Mouse (Mus musculus): ENCODE measurements around the gene Ccnl1. TPM values are rescaled to one million over a fixed set of nuclear protein-coding genes. Genes with fewer than 3 reads are reported as not detected.

The Ccnl1 gene
- total and polyA plus RNA-seq, 2 experiments from 2014 or later, result 53.1 to 57.0 TPM

DNA sequence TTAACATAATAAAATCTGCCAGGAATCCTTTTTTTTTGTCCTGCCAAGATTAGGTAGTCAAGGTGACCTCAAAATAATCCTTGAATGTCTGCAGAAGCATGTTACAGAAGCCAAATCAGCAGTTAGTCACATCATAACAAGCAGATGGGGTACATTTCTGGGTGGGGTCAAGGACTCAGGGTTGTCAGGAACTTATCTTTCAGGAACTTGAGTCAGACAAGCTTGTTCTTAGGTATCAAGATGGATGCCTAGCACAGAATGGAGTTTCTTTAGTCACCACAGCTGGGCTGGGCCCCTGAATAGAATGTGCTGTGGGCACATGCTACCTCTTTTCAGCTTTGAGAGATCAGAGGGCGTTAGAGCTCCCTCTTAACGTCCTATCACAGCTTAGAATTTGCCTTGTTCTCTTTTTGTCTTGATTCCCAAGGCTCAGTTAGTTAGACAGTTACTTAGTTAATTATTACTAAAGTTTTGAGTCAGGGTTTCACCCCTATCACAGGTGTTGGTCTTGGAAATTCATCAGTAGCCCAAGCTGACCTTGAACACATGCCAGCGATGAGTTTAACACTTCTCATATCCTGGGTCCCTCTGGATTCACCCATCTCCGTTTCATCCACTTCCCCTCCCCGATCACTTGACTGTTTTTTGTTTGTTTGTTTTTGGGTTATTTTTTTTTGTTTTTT is 32.9 kb downstream of the Ccnl1 start:
- H3K4me1 ChIP-seq (ENCODE audit: insufficient read depth), result no peaks in the 10 kb centered on the region
- H3K27ac ChIP-seq (ENCODE audit: low read depth, low read length), result no peak overlapping the region
- DNase-seq, result no peak
- H3K27me3 ChIP-seq (ENCODE audit: insufficient read depth, low read length), result no peaks in the 10 kb centered on the region
- H3K9ac ChIP-seq, result no peak overlapping the region
- no peak for TF ChIP-seq CTCF (IDR thresholded peaks at IDR 0.05; ENCODE audit: low read depth)
- no peak for ATAC-seq
- no peak overlapping the region for H3K4me3 ChIP-seq (ENCODE audit: low read depth, low read length)
- no peak overlapping the region for H3K4me2 ChIP-seq (ENCODE audit: low read depth)
- WGBS, result 78% methylated on average over 5 of the region's 5 CpGs
- H3K36me3 ChIP-seq (ENCODE audit: insufficient read depth), result no peaks in the 10 kb centered on the region
- H3K9me3 ChIP-seq (ENCODE audit: low read length), result no peaks in the 10 kb centered on the region

DNA sequence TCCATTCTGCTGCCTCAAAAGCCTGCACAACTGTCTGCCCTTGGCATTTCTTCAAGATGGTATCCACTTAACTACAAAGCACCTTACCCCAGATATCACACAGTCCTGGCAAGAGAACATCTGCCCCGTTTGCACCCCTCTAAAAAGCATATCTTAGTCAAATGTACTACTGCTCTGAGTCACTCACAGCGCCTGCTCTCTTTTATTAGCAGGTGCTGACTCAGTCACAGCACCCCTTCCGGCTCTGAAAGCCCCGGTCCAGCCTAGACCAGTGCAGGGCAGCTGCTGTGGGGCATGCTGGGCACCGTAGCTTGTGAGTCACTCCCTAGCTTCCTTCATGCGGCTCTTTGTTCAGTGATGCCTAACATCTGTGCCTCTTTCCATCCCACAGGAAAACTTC is 35.6 kb downstream of the Ccnl1 start:
- Histone ChIP-seq H3K9ac (no peak overlapping the region), H3K4me3 (ENCODE audit: low read depth, low read length) (no peak overlapping the region), H3K9me3 (ENCODE audit: low read length) (no peaks in the 10 kb centered on the region), H3K4me2 (ENCODE audit: low read depth) (no peak overlapping the region), H3K27me3 (ENCODE audit: insufficient read depth, low read length) (no peaks in the 10 kb centered on the region), H3K27ac (ENCODE audit: low read depth, low read length) (no peak overlapping the region), H3K36me3 (ENCODE audit: insufficient read depth) (no peaks in the 10 kb centered on the region), H3K4me1 (ENCODE audit: insufficient read depth) (no peaks in the 10 kb centered on the region)
- WGBS, result 70% methylated on average over 6 of the region's 6 CpGs
- no peak for DNase-seq
- TF ChIP-seq CTCF (IDR thresholded peaks at IDR 0.05; ENCODE audit: low read depth), result no peak
- no peak; the same call in 1 of the 2 replicates for ATAC-seq

DNA sequence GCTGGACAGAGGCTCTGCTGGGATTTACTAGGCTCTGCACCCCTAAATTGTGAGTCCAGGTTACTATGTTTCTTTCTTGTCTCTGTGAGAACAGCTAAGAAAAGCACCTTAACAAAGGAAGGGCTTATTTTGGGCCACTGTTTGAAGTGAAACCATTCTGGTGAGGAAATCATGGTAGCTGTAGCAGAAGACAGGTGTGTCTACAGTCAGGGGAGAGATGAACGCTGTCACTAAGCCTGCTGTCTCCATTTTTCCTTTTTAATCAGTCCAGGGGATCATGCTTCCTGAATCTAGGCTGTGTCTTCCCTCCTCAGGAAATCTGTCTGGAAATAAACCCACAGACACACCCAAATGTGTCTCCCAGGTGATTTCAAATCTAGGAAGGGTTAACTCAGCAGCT is 36.4 kb downstream of the Ccnl1 start:
- no peaks in the 10 kb centered on the region for H3K4me1 ChIP-seq (ENCODE audit: insufficient read depth)
- 91% methylated on average over 1 of the region's 1 CpGs for WGBS
- H3K36me3 ChIP-seq (ENCODE audit: insufficient read depth), result no peaks in the 10 kb centered on the region
- TF ChIP-seq CTCF (IDR thresholded peaks at IDR 0.05; ENCODE audit: low read depth), result no peak
- no peaks in the 10 kb centered on the region for H3K27me3 ChIP-seq (ENCODE audit: insufficient read depth, low read length)
- H3K9ac ChIP-seq, result no peak overlapping the region
- H3K4me2 ChIP-seq (ENCODE audit: low read depth), result no peak overlapping the region
- H3K9me3 ChIP-seq (ENCODE audit: low read length), result no peaks in the 10 kb centered on the region
- ATAC-seq (no peak), DNase-seq (no peak)
- no peak overlapping the region for H3K27ac ChIP-seq (ENCODE audit: low read depth, low read length)
- H3K4me3 ChIP-seq (ENCODE audit: low read depth, low read length), result no peak overlapping the region

DNA sequence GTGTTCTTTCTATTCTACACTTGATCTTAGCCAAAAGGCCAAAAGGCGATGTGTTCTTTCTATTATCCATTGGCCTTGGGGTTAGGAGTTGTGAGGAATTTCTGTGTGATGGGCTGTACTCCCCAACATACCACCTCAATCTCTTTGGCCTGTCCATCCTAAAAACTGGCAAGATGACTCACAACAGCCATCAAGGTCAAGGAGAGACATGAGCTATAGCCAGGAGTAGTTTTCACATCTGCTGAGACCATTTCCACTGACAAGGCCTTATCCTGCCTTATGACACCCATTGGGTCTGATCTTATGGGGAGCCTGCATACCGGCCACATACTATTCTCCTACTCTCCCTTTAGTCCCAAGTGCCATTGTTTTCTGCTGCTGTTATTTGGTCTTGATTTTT is 39.0 kb downstream of the Ccnl1 start:
- DNase-seq (no peak), ATAC-seq (no peak)
- H3K27me3 ChIP-seq (ENCODE audit: insufficient read depth, low read length), result no peaks in the 10 kb centered on the region
- TF ChIP-seq CTCF (IDR thresholded peaks at IDR 0.05; ENCODE audit: low read depth), result no peak
- no peak overlapping the region for H3K4me3 ChIP-seq (ENCODE audit: low read depth, low read length)
- H3K36me3 ChIP-seq (ENCODE audit: insufficient read depth), result no peaks in the 10 kb centered on the region
- no peaks in the 10 kb centered on the region for H3K9me3 ChIP-seq (ENCODE audit: low read length)
- WGBS, result 97% methylated on average over 2 of the region's 2 CpGs
- H3K9ac ChIP-seq, result no peak overlapping the region
- H3K4me1 ChIP-seq (ENCODE audit: insufficient read depth), result no peaks in the 10 kb centered on the region
- H3K27ac ChIP-seq (ENCODE audit: low read depth, low read length), result no peak overlapping the region
- no peak overlapping the region for H3K4me2 ChIP-seq (ENCODE audit: low read depth)

DNA sequence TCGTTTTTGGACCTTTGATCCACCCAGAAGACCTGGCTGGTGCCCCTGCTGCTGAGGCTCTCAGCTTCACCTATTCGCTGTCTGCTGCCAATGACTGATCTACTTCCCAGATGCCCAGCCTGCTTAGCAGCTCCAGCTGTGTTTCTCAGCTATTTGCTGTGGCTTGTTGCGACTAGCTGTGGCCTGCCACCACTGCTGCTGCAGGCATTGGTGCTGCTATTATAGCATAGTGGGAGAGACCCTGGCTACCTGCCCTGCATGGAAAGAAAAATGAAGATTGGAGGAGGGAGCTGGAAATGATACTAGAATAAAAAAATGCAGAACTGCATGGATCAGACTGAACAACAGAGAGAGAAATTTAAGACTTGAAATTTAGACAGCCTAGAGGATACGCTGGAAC is 45.1 kb downstream of the Ccnl1 start:
- no peaks in the 10 kb centered on the region for H3K9me3 ChIP-seq (ENCODE audit: low read length)
- no peak overlapping the region for H3K4me2 ChIP-seq (ENCODE audit: low read depth)
- no peak overlapping the region for H3K4me3 ChIP-seq (ENCODE audit: low read depth, low read length)
- H3K27me3 ChIP-seq (ENCODE audit: insufficient read depth, low read length), result no peaks in the 10 kb centered on the region
- no peaks in the 10 kb centered on the region for H3K4me1 ChIP-seq (ENCODE audit: insufficient read depth)
- ATAC-seq (no peak), DNase-seq (no peak)
- no peak overlapping the region for H3K27ac ChIP-seq (ENCODE audit: low read depth, low read length)
- TF ChIP-seq CTCF (IDR thresholded peaks at IDR 0.05; ENCODE audit: low read depth), result no peak
- no peaks in the 10 kb centered on the region for H3K36me3 ChIP-seq (ENCODE audit: insufficient read depth)
- 76% methylated on average over 4 of the region's 4 CpGs for WGBS
- no peak overlapping the region for H3K9ac ChIP-seq

DNA sequence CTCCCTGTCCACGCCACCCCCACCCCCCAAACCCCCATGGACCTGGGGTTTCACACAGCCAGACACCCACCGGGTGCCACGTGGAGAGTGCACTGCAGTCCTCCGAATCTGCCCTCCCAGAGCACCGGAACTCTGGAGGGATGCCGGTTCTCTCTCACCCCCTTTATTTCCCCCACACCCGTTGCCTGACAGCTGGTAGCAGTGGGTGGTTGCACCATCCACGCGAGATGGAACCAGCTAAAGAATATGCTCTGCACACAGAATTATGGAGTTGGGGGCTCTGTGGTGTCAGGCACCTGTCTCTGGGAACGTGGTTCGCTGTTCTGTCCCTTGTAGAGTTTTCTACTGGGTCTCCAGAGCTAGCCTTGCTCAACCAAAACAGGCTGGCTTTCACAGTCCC is 45.8 kb downstream of the Ccnl1 start:
- H3K4me3 ChIP-seq (ENCODE audit: low read depth, low read length), result no peak overlapping the region
- no peak for TF ChIP-seq CTCF (IDR thresholded peaks at IDR 0.05; ENCODE audit: low read depth)
- H3K9me3 ChIP-seq (ENCODE audit: low read length), result no peaks in the 10 kb centered on the region
- no peaks in the 10 kb centered on the region for H3K4me1 ChIP-seq (ENCODE audit: insufficient read depth)
- H3K4me2 ChIP-seq (ENCODE audit: low read depth), result no peak overlapping the region
- no peak overlapping the region for H3K27ac ChIP-seq (ENCODE audit: low read depth, low read length)
- no peaks in the 10 kb centered on the region for H3K27me3 ChIP-seq (ENCODE audit: insufficient read depth, low read length)
- DNase-seq (no peak), ATAC-seq (no peak)
- no peak overlapping the region for H3K9ac ChIP-seq
- H3K36me3 ChIP-seq (ENCODE audit: insufficient read depth), result no peaks in the 10 kb centered on the region
- 83% methylated on average over 11 of the region's 11 CpGs for WGBS

DNA sequence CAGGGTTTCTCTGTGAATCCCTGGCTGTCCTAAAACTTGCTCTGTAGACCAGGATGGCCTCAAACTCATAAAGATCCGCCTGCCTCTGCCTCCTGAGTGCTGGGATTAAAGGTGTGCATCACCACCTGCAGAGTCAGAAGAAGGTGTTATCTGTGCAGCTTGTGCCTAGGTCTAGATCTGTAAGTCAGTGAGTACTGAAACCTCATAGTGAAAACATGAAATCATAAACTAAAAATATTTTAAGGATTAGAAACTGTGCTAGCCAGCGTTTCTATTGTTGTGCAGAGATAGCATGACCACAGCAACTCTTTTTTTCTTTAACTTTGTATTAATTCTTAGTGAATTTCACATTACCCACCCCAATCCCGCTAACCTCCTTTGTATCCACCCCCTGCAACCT is 46.8 kb downstream of the Ccnl1 start:
- Histone ChIP-seq H3K27me3 (ENCODE audit: insufficient read depth, low read length) (no peaks in the 10 kb centered on the region), H3K4me3 (ENCODE audit: low read depth, low read length) (no peak overlapping the region), H3K9me3 (ENCODE audit: low read length) (no peaks in the 10 kb centered on the region), H3K4me2 (ENCODE audit: low read depth) (no peak overlapping the region), H3K36me3 (ENCODE audit: insufficient read depth) (no peaks in the 10 kb centered on the region), H3K4me1 (ENCODE audit: insufficient read depth) (no peaks in the 10 kb centered on the region), H3K9ac (no peak overlapping the region), H3K27ac (ENCODE audit: low read depth, low read length) (no peak overlapping the region)
- 89% methylated on average over 3 of the region's 3 CpGs for WGBS
- DNase-seq (no peak), ATAC-seq (no peak)
- no peak for TF ChIP-seq CTCF (IDR thresholded peaks at IDR 0.05; ENCODE audit: low read depth)
